Mouse (Mus musculus): ENCODE measurements at regions not wholly inside any gene's neighbourhood (a gene's known extent, or its start where the extent isn't known, plus 50 kb on each side); places are given as distances from the start of the nearest gene placed in this dataset.

GRCm38 (mm10) chr9:76692976-76693375 lies 126.1 kb upstream of the Fam83b start:
- no peak overlapping the region for H3K27ac ChIP-seq
- no peaks in the 10 kb centered on the region for H3K27me3 ChIP-seq (ENCODE audit: insufficient read depth, low read length)
- no peak for ATAC-seq
- H3K4me2 ChIP-seq (ENCODE audit: low read depth, low read length) = no peak overlapping the region
- 86% methylated on average over 4 of the region's 4 CpGs for WGBS
- no peak for DNase-seq (ENCODE audit: low spot score)
- H3K9me3 ChIP-seq (ENCODE audit: low read length) = no peaks in the 10 kb centered on the region
- no peak for TF ChIP-seq CTCF (IDR thresholded peaks at IDR 0.05; ENCODE audit: low read depth)
- H3K9ac ChIP-seq (replicated peaks; ENCODE audit: low read length) = no peak overlapping the region
- H3K4me3 ChIP-seq (ENCODE audit: low read length) = no peak overlapping the region
- no peaks in the 10 kb centered on the region for H3K4me1 ChIP-seq (ENCODE audit: insufficient read depth, low read length)
- H3K36me3 ChIP-seq (ENCODE audit: insufficient read depth, low read length) = no peaks in the 10 kb centered on the region

DNA sequence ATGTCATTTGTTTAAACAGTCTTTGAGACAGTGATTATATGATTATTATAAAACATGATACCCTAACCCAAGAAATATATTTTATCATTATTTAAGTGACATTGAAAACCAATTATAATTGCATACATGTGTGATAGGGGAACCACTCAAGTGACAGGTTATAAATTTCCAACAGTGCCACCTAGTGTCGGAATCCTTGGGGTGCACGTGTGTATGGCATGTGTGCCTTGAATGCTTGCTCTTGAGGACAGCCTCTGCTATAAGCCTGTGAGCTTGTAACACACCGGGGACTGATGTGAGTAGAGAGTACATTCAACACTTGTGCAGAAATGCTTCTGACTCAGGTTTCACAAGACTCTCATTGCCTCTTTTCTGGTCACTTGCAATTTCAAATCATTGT lies 93.9 kb upstream of the Fam83b start:
- Histone ChIP-seq H3K4me1 (ENCODE audit: insufficient read depth, low read length) (no peaks in the 10 kb centered on the region), H3K9me3 (ENCODE audit: low read length) (no peaks in the 10 kb centered on the region), H3K27ac (no peak overlapping the region), H3K4me2 (ENCODE audit: low read depth, low read length) (no peak overlapping the region), H3K27me3 (ENCODE audit: insufficient read depth, low read length) (no peaks in the 10 kb centered on the region), H3K9ac (replicated peaks; ENCODE audit: low read length) (no peak overlapping the region), H3K4me3 (ENCODE audit: low read length) (no peak overlapping the region), H3K36me3 (ENCODE audit: insufficient read depth, low read length) (no peaks in the 10 kb centered on the region)
- TF ChIP-seq CTCF (IDR thresholded peaks at IDR 0.05; ENCODE audit: low read depth) = peak; percentile 66
- 0 out of 2 replicates have a peak, but pooled peaks have one; percentile 49 for ATAC-seq
- DNase-seq (ENCODE audit: low spot score) = peak; percentile 74
- 26% methylated on average over 3 of the region's 3 CpGs for WGBS

DNA sequence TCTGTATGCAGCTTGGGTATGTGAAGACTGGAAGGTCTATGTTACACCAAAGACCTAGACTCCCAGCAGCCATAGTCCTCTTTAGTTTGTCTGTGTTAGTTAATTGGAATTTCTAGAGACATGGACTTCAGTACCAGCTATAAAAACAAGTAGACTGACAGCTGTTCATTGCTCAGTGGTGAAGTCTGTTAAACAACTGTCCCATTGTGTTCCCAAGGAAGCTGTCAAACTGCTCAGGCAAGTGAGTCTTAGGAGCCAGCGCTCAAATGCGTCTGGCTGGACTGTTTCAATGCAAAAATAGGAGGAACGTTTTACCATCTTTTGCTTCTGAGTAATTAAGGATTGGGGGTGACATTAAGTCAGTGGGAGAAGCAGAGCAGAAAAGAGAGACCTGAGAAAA lies 92.9 kb upstream of the Fam83b start:
- Histone ChIP-seq H3K9me3 (ENCODE audit: low read length) (no peaks in the 10 kb centered on the region), H3K36me3 (ENCODE audit: insufficient read depth, low read length) (no peaks in the 10 kb centered on the region), H3K4me3 (ENCODE audit: low read length) (no peak overlapping the region), H3K4me1 (ENCODE audit: insufficient read depth, low read length) (no peaks in the 10 kb centered on the region), H3K9ac (replicated peaks; ENCODE audit: low read length) (no peak overlapping the region), H3K27ac (no peak overlapping the region), H3K27me3 (ENCODE audit: insufficient read depth, low read length) (no peaks in the 10 kb centered on the region), H3K4me2 (ENCODE audit: low read depth, low read length) (no peak overlapping the region)
- WGBS = 40% methylated on average over 3 of the region's 3 CpGs
- no peak for TF ChIP-seq CTCF (IDR thresholded peaks at IDR 0.05; ENCODE audit: low read depth)
- DNase-seq (ENCODE audit: low spot score) = no peak
- no peak for ATAC-seq

DNA sequence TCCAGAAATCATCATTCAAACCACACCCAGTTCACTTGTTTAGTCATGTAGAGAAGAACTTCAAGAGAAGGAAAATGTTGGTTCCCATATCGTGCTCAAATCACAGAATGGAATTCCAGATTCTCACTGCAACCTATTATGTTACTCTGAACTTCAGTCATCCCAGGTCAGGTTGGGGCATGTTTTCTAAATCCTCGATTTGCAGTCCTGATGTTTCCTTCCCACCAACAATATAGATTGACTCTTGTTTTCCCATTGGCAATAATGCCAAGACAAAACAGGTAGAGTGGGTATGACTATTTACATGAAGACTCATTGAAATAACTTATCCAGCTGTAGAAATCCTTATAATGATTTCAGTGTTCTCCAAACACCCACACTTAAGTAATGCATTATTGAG lies 86.4 kb upstream of the Fam83b start:
- H3K36me3 ChIP-seq (ENCODE audit: insufficient read depth, low read length) = no peaks in the 10 kb centered on the region
- 89% methylated on average over 2 of the region's 2 CpGs for WGBS
- H3K4me1 ChIP-seq (ENCODE audit: insufficient read depth, low read length) = no peaks in the 10 kb centered on the region
- H3K9ac ChIP-seq (replicated peaks; ENCODE audit: low read length) = no peak overlapping the region
- H3K9me3 ChIP-seq (ENCODE audit: low read length) = no peaks in the 10 kb centered on the region
- DNase-seq (ENCODE audit: low spot score) (no peak), ATAC-seq (no peak)
- TF ChIP-seq CTCF (IDR thresholded peaks at IDR 0.05; ENCODE audit: low read depth) = no peak
- no peak overlapping the region for H3K4me3 ChIP-seq (ENCODE audit: low read length)
- no peak overlapping the region for H3K4me2 ChIP-seq (ENCODE audit: low read depth, low read length)
- H3K27me3 ChIP-seq (ENCODE audit: insufficient read depth, low read length) = no peaks in the 10 kb centered on the region
- no peak overlapping the region for H3K27ac ChIP-seq

- DNase-seq (ENCODE audit: low spot score) (no peak), ATAC-seq (no peak)
- Histone ChIP-seq H3K4me3 (ENCODE audit: low read length) (no peak overlapping the region), H3K27me3 (ENCODE audit: insufficient read depth, low read length) (no peaks in the 10 kb centered on the region), H3K4me1 (ENCODE audit: insufficient read depth, low read length) (no peaks in the 10 kb centered on the region), H3K27ac (no peak overlapping the region), H3K4me2 (ENCODE audit: low read depth, low read length) (no peak overlapping the region), H3K9me3 (ENCODE audit: low read length) (no peaks in the 10 kb centered on the region), H3K36me3 (ENCODE audit: insufficient read depth, low read length) (no peaks in the 10 kb centered on the region), H3K9ac (replicated peaks; ENCODE audit: low read length) (no peak overlapping the region)
- 80% methylated on average over 1 of the region's 1 CpGs for WGBS
- no peak for TF ChIP-seq CTCF (IDR thresholded peaks at IDR 0.05; ENCODE audit: low read depth)
These were observed 82.6 kb upstream of the Fam83b start for GRCm38 (mm10) chr9:76649484-76649883.

- Histone ChIP-seq H3K36me3 (ENCODE audit: insufficient read depth, low read length) (no peaks in the 10 kb centered on the region), H3K4me2 (ENCODE audit: low read depth, low read length) (no peak overlapping the region), H3K27me3 (ENCODE audit: insufficient read depth, low read length) (no peaks in the 10 kb centered on the region), H3K4me1 (ENCODE audit: insufficient read depth, low read length) (no peaks in the 10 kb centered on the region), H3K4me3 (ENCODE audit: low read length) (no peak overlapping the region), H3K27ac (no peak overlapping the region), H3K9ac (replicated peaks; ENCODE audit: low read length) (no peak overlapping the region), H3K9me3 (ENCODE audit: low read length) (no peaks in the 10 kb centered on the region)
- no peak for DNase-seq (ENCODE audit: low spot score)
- no peak for ATAC-seq
- TF ChIP-seq CTCF (IDR thresholded peaks at IDR 0.05; ENCODE audit: low read depth) = no peak
These were observed 79.5 kb upstream of the Fam83b start for GRCm38 (mm10) chr9:76646383-76646782.
